Mouse (Mus musculus) liver, embryonic 11.5 days (tissue): Measurements from ENCODE around the gene Ush1c. TPM values are rescaled to one million over a fixed set of nuclear protein-coding genes. Genes with fewer than 3 reads are reported as not detected.
A peak's percentile ranks its signal among the peaks of the same experiment; 100 is the strongest.
"Not testable (repeated sequence)": the region's sequence is repeated elsewhere in the genome, so short reads cannot be mapped to it uniquely, and the experiment has no call there.

ENCODE experiments used
- ATAC-seq: fragments of 200-750 bp; cut with Nextera tagmentation; replicated peaks from 2 replicates; pipeline ENCODE4 v1.8.0; 2017; ENCODE audit warnings: moderate number of reproducible peaks, mild to moderate bottlenecking, moderate TSS enrichment, moderate library complexity; ENCODE audit not compliant: low FRiP score
- DNase-seq: peaks from one replicate; pipeline ENCODE4 v3.0.0-alpha.2; 2017; ENCODE audit warnings: low spot score
- H3K27ac ChIP-seq: fragments of 300-500 bp; sonication (generic); 2 replicates; pipeline ENCODE4 v1.5.1; 2014; ENCODE audit warnings: mild to moderate bottlenecking, low read depth, low read length, control low read depth
- H3K27me3 ChIP-seq: fragments of 300-500 bp; sonication (generic); replicated peaks from 2 replicates; pipeline ENCODE4 v1.6.1; 2014; ENCODE audit warnings: low read length, mixed read lengths; ENCODE audit not compliant: control insufficient read depth, insufficient read depth
- H3K36me3 ChIP-seq: fragments of 300-500 bp; sonication (generic); 2 replicates; pipeline ENCODE4 v1.6.1; 2014; ENCODE audit warnings: mild to moderate bottlenecking, low read length, moderate library complexity, mixed read lengths; ENCODE audit not compliant: control insufficient read depth, insufficient read depth
- H3K4me1 ChIP-seq: fragments of 300-500 bp; sonication (generic); replicated peaks from 2 replicates; pipeline ENCODE4 v1.6.1; 2014; ENCODE audit warnings: low read length, mixed read lengths; ENCODE audit not compliant: control insufficient read depth, insufficient read depth
- H3K4me2 ChIP-seq: fragments of 300-500 bp; sonication (generic); 2 replicates; pipeline ENCODE4 v1.6.1; 2014; ENCODE audit warnings: mild to moderate bottlenecking, control low read depth, moderate library complexity
- H3K4me3 ChIP-seq: fragments of 300-500 bp; sonication (generic); 2 replicates; pipeline ENCODE4 v1.5.1; 2014; ENCODE audit warnings: low read depth, low read length, control low read depth
- H3K9ac ChIP-seq: fragments of 300-500 bp; sonication (generic); 2 replicates; pipeline ENCODE4 v1.6.1; 2014; ENCODE audit warnings: low read depth, low read length, control low read depth
- H3K9me3 ChIP-seq: fragments of 300-500 bp; sonication (generic); 2 replicates; pipeline ENCODE4 v1.6.1; 2016; ENCODE audit warnings: low read length, inconsistent platforms, mixed read lengths; ENCODE audit not compliant: control insufficient read depth
- WGBS: fragments of 180-500 bp; shearing (Covaris S2); extraction: QIAGEN DNeasy Blood & Tissue Kit; methylation state at CpG from one replicate; pipeline ENCODE4 v1.1.7; 2014; 5-methylcytosine and 5-hydroxymethylcytosine counted together
- polyA plus RNA-seq: library from polyadenylated mRNA; unstranded; fragments of >200 nt; fragmentation: Nextera tagmentation; extraction: Ambion mirVana; gene quantifications from 2 replicates; pipeline ENCODE4 v1.2.1, GENCODE M21; 2014

Ush1c gene
- polyA plus RNA-seq, 1 experiment from 2014 or later = 0.47 TPM

DNA sequence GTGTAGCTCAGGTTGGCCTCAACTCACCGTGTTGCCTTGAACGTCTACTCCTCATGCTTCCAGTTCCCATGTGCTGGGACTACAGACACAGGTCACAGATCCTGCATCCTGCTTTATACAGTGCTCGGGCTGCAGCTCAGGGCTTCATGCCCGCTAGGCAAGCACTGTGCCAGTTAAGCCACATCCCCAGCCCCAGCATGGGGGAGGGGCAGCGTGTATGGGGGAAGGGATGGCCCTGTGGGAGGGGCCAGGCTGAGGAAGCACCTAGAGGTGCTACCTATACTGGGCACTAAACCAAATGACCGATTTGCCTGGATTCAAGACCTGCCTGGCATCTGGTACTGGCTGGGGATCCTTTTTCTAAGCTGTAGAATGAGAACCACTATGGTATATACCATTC is 38.3 kb downstream of the Ush1c start:
- no peak for ATAC-seq
- WGBS = 62% methylated on average over 6 of the region's 6 CpGs
- Histone ChIP-seq H3K27ac (no peak overlapping the region), H3K27me3 (no peaks in the 10 kb centered on the region), H3K36me3 (no peaks in the 10 kb centered on the region), H3K4me2 (no peak overlapping the region), H3K9me3 (no peaks in the 10 kb centered on the region), H3K9ac (no peak overlapping the region), H3K4me3 (no peak overlapping the region), H3K4me1 (no peaks in the 10 kb centered on the region)
- DNase-seq = no peak

DNA sequence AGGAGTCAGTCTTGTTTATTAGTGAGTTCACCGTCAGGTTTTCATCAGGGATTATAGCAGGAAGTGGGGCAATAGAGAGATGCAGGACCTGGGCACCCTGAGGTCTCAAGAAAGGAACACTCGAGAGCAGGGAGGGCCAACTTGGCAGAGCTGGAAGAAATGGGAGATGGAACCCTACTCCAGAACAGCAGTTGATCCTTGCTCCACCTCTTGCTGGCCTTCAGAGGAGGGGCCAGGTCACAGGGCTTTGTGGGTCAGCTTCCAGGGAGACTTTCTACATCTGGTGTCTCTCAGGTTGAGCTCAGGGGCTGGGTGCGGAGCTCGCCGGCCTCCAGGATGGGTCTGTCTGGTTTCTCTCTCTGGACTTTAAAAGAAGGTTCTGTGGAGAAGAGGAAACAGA is 42.9 kb downstream of the Ush1c start:
- Histone ChIP-seq H3K27ac (no peak overlapping the region), H3K4me2 (no peak overlapping the region), H3K4me3 (no peak overlapping the region), H3K4me1 (no peaks in the 10 kb centered on the region), H3K9ac (no peak overlapping the region), H3K36me3 (no peaks in the 10 kb centered on the region), H3K9me3 (no peaks in the 10 kb centered on the region), H3K27me3 (no peaks in the 10 kb centered on the region; the same call in 1 of the 2 replicates)
- DNase-seq (no peak), ATAC-seq (no peak)
- 75% methylated on average over 5 of the region's 5 CpGs for WGBS

- no peak for DNase-seq
- Histone ChIP-seq H3K9ac (no peak overlapping the region), H3K9me3 (no peaks in the 10 kb centered on the region), H3K4me3 (no peak overlapping the region), H3K27ac (no peak overlapping the region), H3K4me1 (no peaks in the 10 kb centered on the region), H3K4me2 (no peak overlapping the region), H3K27me3 (peaks cover 19% of the 10 kb centered on the region), H3K36me3 (no peaks in the 10 kb centered on the region)
- no peak for ATAC-seq
These were observed 54.1 kb downstream of the Ush1c start for GRCm38 (mm10) chr7:46184232-46184631.

- WGBS = 4% methylated on average over 3 of the region's 3 CpGs
- H3K4me3 ChIP-seq = no peak overlapping the region
- no peaks in the 10 kb centered on the region for H3K36me3 ChIP-seq
- H3K27me3 ChIP-seq = peaks cover 39% of the 10 kb centered on the region
- no peaks in the 10 kb centered on the region for H3K9me3 ChIP-seq
- H3K4me1 ChIP-seq = no peaks in the 10 kb centered on the region
- ATAC-seq (no peak), DNase-seq (no peak)
- no peak overlapping the region for H3K9ac ChIP-seq
- H3K4me2 ChIP-seq = no peak overlapping the region
- no peak overlapping the region for H3K27ac ChIP-seq
These were observed 56.7 kb downstream of the Ush1c start for GRCm38 (mm10) chr7:46181590-46181989.

DNA sequence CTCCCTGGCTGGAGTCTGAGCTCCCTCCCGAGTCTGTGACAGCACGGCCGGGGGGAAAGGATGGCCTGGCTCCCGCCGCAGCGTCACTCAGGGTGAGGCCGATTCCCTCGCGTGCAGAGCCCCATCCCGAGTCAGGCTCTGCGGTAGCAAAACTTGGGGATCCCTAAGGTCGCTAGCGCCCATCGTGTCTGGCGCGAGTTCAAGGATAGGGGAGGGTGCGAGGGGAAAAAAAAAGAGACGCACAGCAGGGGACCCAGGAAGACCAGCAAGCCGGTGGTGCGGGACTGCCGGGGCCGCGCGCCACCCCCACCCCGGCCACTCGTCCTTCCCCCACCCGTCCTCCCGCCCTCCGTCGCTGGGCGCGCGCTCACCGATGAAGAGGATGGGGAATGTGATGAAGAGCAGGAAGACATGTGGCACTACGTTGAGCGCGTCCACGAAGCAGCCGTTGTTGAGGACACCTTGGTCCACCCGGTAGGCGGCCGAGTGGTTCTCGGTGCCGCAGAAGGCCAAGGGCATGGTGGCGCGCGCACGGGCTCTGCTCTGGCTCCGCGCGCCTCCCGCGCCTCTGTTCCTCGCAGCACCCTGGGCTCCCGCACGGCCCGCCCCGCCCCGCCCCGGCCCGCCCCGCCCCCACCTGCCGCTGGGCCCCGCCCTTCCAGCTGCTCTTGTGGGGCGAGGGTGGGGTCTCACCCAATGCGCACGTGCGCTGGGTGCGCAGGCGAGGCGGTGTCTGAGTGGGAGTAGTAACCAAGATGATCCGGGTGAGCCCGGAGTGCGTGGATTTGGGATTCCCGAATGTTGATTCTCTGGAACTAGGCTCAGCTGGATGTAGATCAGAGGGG is 58.6 kb downstream of the Ush1c start, which contains the start of gene Abcc8:
Gene Abcc8, minus strand, starts transcription at position 603 of the 845 bp plus-strand sequence.
- Histone ChIP-seq H3K27me3 (peaks cover 39% of the 10 kb centered on the region), H3K27ac (no peak within 1 kb of the TSS), H3K36me3 (no peaks in the 10 kb centered on the region), H3K9ac (no peak within 1 kb of the TSS), H3K9me3 (no peaks in the 10 kb centered on the region), H3K4me1 (no peaks in the 10 kb centered on the region), H3K4me3 (peak within 1 kb of the TSS; percentile 43), H3K4me2 (peak within 1 kb of the TSS; percentile 65)
- DNase-seq = no peak
- no peak; the same call in 1 of the 2 replicates for ATAC-seq
- WGBS = 2% methylated on average over 74 of the region's 75 CpGs

- WGBS = 84% methylated on average over 1 of the region's 1 CpGs
- not testable (repeated sequence) for DNase-seq, H3K9ac ChIP-seq, H3K4me2 ChIP-seq, H3K4me3 ChIP-seq, ATAC-seq, H3K4me1 ChIP-seq, H3K27me3 ChIP-seq, H3K36me3 ChIP-seq, H3K27ac ChIP-seq, H3K9me3 ChIP-seq
These were observed 69.3 kb downstream of the Ush1c start for GRCm38 (mm10) chr7:46168980-46169379.

DNA sequence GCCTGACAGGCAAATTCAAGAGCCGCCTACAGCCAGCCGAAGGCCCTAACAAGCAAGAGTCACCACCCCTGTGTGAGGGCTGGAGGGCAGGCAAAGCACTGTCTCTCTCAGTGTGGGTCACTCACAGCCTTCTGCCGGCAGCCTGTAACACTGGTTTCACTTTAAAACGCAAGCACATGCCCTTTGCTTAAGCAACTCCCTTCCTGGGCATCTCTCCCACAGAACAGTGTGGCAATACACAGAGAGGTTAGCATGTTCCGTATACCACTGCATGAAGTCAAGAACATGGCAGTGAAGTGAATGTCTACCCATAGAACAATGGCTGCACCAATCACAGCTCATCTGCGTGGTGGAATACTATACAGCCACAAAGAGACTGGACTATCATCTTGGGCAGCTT is 69.9 kb downstream of the Ush1c start:
- H3K4me2 ChIP-seq = no peak overlapping the region
- H3K4me1 ChIP-seq = no peaks in the 10 kb centered on the region
- no peak for DNase-seq
- H3K9me3 ChIP-seq = no peaks in the 10 kb centered on the region
- 84% methylated on average over 6 of the region's 6 CpGs for WGBS
- no peaks in the 10 kb centered on the region for H3K36me3 ChIP-seq
- H3K9ac ChIP-seq = no peak overlapping the region
- ATAC-seq = no peak
- no peak overlapping the region for H3K27ac ChIP-seq
- no peaks in the 10 kb centered on the region for H3K27me3 ChIP-seq
- no peak overlapping the region for H3K4me3 ChIP-seq

DNA sequence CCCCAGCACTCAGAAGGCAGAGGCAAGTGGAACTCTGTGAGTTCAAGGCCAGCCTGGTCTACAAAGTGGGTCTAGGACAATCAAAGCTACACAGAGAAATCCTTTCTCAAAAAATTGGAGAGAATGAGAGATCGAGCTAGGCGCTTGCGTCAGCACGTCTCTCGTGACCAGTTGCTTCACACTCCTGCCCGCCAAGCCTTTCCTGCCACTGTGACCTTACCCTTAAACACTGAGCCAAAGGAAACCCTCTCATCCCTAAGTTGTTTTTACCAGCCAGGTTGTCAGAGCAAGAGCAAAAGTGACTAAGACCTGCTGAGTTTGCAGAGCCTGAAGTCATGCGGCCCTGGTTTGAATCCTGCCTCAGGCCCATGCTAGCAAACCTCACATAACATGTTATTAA is 70.4 kb downstream of the Ush1c start:
- no peak overlapping the region for H3K27ac ChIP-seq
- ATAC-seq = no peak
- no peaks in the 10 kb centered on the region for H3K4me1 ChIP-seq
- no peaks in the 10 kb centered on the region for H3K36me3 ChIP-seq
- no peak overlapping the region for H3K9ac ChIP-seq
- H3K4me3 ChIP-seq = no peak overlapping the region
- DNase-seq = no peak
- WGBS = 89% methylated on average over 7 of the region's 7 CpGs
- H3K4me2 ChIP-seq = no peak overlapping the region
- H3K27me3 ChIP-seq = no peaks in the 10 kb centered on the region
- H3K9me3 ChIP-seq = no peaks in the 10 kb centered on the region

GRCm38 (mm10) chr7:46165876-46166275 is 72.4 kb downstream of the Ush1c start:
- ATAC-seq = no peak
- no peak overlapping the region for H3K9ac ChIP-seq
- DNase-seq = no peak
- no peak overlapping the region for H3K27ac ChIP-seq
- no peaks in the 10 kb centered on the region for H3K9me3 ChIP-seq
- WGBS = 90% methylated on average over 11 of the region's 11 CpGs
- no peaks in the 10 kb centered on the region for H3K27me3 ChIP-seq
- H3K4me1 ChIP-seq = no peaks in the 10 kb centered on the region
- H3K4me3 ChIP-seq = no peak overlapping the region
- H3K36me3 ChIP-seq = no peaks in the 10 kb centered on the region
- no peak overlapping the region for H3K4me2 ChIP-seq
